ENCODE assay signal across 8 mouse cellular contexts in genomic region chr10:93577271-93577886, GRCm38 (mm10). TPM values are rescaled to one million over a fixed set of nuclear protein-coding genes. Genes with fewer than 3 reads are reported as not detected.
DNase-seq lines count a peak whose midpoint lies in the region; ATAC-seq and TF ChIP-seq lines count a peak whose summit lies in the region.

No protein-coding gene starts in this region.

- no peaks in the 10 kb centered on the region for H3K4me1 ChIP-seq in liver, embryonic 12.5 days
- H3K4me1 ChIP-seq in midbrain, postnatal 0 days (ENCODE audit: insufficient read depth, low read length), result no peaks in the 10 kb centered on the region

- peak; percentile 87 for TF ChIP-seq CTCF in midbrain, postnatal 0 days (IDR thresholded peaks at IDR 0.05)

- DNase-seq in liver, result peak; percentile 75
- peak; percentile 69 to 74 for DNase-seq in cerebellum, adult 18-20 months
- peak; percentile 75 for DNase-seq in forelimb bud, embryonic 11.5 days (ENCODE audit: low read depth, low spot score)
- peak; percentile 70 to 88 for DNase-seq in left cerebral cortex, postnatal 10 days (ENCODE audit: extremely low spot score in 1 of 2, low spot score in 2 of 2)
- peak; percentile 85 for DNase-seq in midbrain, postnatal 0 days (ENCODE audit: low spot score)
- peak; percentile 63 to 84 for DNase-seq in spleen, postnatal 4 days (ENCODE audit: low spot score in 2 of 2)

- H3K9ac ChIP-seq in liver, embryonic 12.5 days, result no peak overlapping the region
- H3K9ac ChIP-seq in midbrain, postnatal 0 days (replicated peaks; ENCODE audit: low read length, poor library complexity, severe bottlenecking), result no peak overlapping the region

- no peaks in the 10 kb centered on the region for H3K9me3 ChIP-seq in liver, embryonic 12.5 days (replicated peaks)
- H3K9me3 ChIP-seq in midbrain, postnatal 0 days (ENCODE audit: low read length), result no peaks in the 10 kb centered on the region

- ATAC-seq in liver, embryonic 12.5 days, result no peak
- ATAC-seq in inflammation-experienced regulatory T-cells, adult 6 months, result peak; percentile 79
- no peak for ATAC-seq in midbrain, postnatal 0 days (ENCODE audit: low FRiP score)

- no peak overlapping the region for H3K4me3 ChIP-seq in liver, embryonic 12.5 days
- H3K4me3 ChIP-seq in midbrain, postnatal 0 days (ENCODE audit: low read depth, low read length), result no peak overlapping the region

- 61% methylated on average over 13 of the region's 13 CpGs for WGBS in liver, embryonic 12.5 days (ENCODE audit: insufficient replicate concordance)
- WGBS in midbrain, postnatal 0 days, result 65% methylated on average over 13 of the region's 13 CpGs

- H3K27me3 ChIP-seq in liver, embryonic 12.5 days (replicated peaks), result no peaks in the 10 kb centered on the region
- H3K27me3 ChIP-seq in midbrain, postnatal 0 days (ENCODE audit: insufficient read depth, low read length), result no peaks in the 10 kb centered on the region

- H3K4me2 ChIP-seq in liver, embryonic 12.5 days, result no peak overlapping the region
- no peak overlapping the region for H3K4me2 ChIP-seq in midbrain, postnatal 0 days (ENCODE audit: low read depth, low read length, poor library complexity, severe bottlenecking)

- H3K36me3 ChIP-seq in liver, embryonic 12.5 days, result peaks cover 10% of the 10 kb centered on the region
- H3K36me3 ChIP-seq in midbrain, postnatal 0 days (ENCODE audit: insufficient read depth, low read length), result peaks cover 6% of the 10 kb centered on the region

- no peak overlapping the region for H3K27ac ChIP-seq in liver, embryonic 12.5 days
- no peak overlapping the region for H3K27ac ChIP-seq in midbrain, postnatal 0 days (ENCODE audit: low read depth, low read length)

- intact Hi-C loops in left cerebral cortex, postnatal 10 days (cut with DNase I), result loop anchor here (5.0 to 10.0 kb wide), 4 partner anchors 90 to 533 kb away; partner anchors contain the start of gene Hal

RNA-seq across cellular contexts. Expression of gene Snrpf, which starts 12.1 kb away (rescaled TPM):
- polyA plus RNA-seq in liver, embryonic 12.5 days (2016; fragmentation: Nextera tagmentation; extraction: Ambion mirVana), result 121 and 128 TPM in 2 replicates
- polyA plus RNA-seq in inflammation-experienced regulatory T-cells, adult 6 months (2017; shearing (Covaris generic)), result 10 to 100 TPM; 55.6 to 90.0 (median 74.2) TPM
- 10 to 100 TPM; 13.9 to 14.1 TPM for total RNA-seq in left cerebral cortex, postnatal 10 days (2021)
- 22.2 and 34.8 TPM in 2 replicates for total RNA-seq in midbrain, postnatal 0 days (2014; rRNA removed)
- 50.5 and 50.7 TPM in 2 replicates for polyA plus RNA-seq in midbrain, postnatal 0 days (2015; fragmentation: Nextera tagmentation; extraction: Ambion mirVana)

RNA-seq across cellular contexts. Expression of gene Ccdc38, which starts 36.9 kb away (rescaled TPM):
- polyA plus RNA-seq in liver, embryonic 12.5 days (2016; fragmentation: Nextera tagmentation; extraction: Ambion mirVana), result 0.14 and 0.29 TPM in 2 replicates
- 1 to 10 TPM; 3.2 to 6.6 (median 3.3) TPM for polyA plus RNA-seq in inflammation-experienced regulatory T-cells, adult 6 months (2017; shearing (Covaris generic))
- total RNA-seq in left cerebral cortex, postnatal 10 days (2021), result under 1 TPM in 1 of 2 experiments, not detected in 1; 0.15 TPM
- 0.14 and 4.4 TPM in 2 replicates for total RNA-seq in midbrain, postnatal 0 days (2014; rRNA removed)
- polyA plus RNA-seq in midbrain, postnatal 0 days (2015; fragmentation: Nextera tagmentation; extraction: Ambion mirVana), result 0.52 and 0.66 TPM in 2 replicates

RNA-seq across cellular contexts. Expression of gene Amdhd1, which starts 37.5 kb away (rescaled TPM):
- polyA plus RNA-seq in liver, embryonic 12.5 days (2016; fragmentation: Nextera tagmentation; extraction: Ambion mirVana), result 6.3 and 6.9 TPM in 2 replicates
- 1 to 10 TPM in 2 of 3 experiments, under 1 TPM in 1; 0.68 to 1.4 (median 1.1) TPM for polyA plus RNA-seq in inflammation-experienced regulatory T-cells, adult 6 months (2017; shearing (Covaris generic))
- 1 to 10 TPM; 2.1 to 3.0 TPM for total RNA-seq in left cerebral cortex, postnatal 10 days (2021)
- not detected in 2 replicates for total RNA-seq in midbrain, postnatal 0 days (2014; rRNA removed)
- 0.07 TPM in 1 of 2 replicates, not detected in the other for polyA plus RNA-seq in midbrain, postnatal 0 days (2015; fragmentation: Nextera tagmentation; extraction: Ambion mirVana)
